Mouse (Mus musculus): ENCODE results near the gene Slc4a7. TPM values are rescaled to one million over a fixed set of nuclear protein-coding genes. Genes with fewer than 3 reads are reported as not detected.

The Slc4a7 gene
- polyA plus RNA-seq, 1 experiment from 2014 or later, result 13.3 TPM

DNA sequence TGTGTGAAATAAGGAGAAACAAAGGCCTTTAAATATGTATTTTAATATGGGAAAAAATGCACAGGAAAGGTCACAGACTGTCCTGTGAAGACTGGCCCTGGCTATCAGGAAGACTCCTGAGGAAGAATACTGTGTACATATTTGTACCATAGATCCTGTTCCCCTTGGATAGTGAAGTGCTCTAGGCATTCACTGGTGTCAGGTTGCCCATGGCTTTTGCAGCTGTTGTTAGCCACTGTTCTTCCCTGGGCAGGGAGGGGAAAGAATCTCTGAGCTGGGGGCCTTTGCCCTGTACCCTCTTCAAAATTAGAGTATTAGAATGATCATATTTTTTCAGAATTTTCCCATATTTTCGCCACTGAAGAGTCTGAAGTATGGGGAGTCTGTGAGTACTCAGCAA, 131.4 kb downstream of the Slc4a7 start:
- ATAC-seq (ENCODE audit: low FRiP score, low TSS enrichment), result no peak
- no peak overlapping the region for H3K9ac ChIP-seq (replicated peaks; ENCODE audit: low read length)
- H3K9me3 ChIP-seq (ENCODE audit: low read length), result no peaks in the 10 kb centered on the region
- WGBS, result 76% methylated on average over 1 of the region's 1 CpGs
- no peak overlapping the region for H3K4me3 ChIP-seq (ENCODE audit: low read length)
- no peak overlapping the region for H3K4me2 ChIP-seq (replicated peaks; ENCODE audit: low read depth, low read length)
- H3K27me3 ChIP-seq (ENCODE audit: insufficient read depth, low read length), result no peaks in the 10 kb centered on the region
- H3K4me1 ChIP-seq (ENCODE audit: insufficient read depth, low read length), result no peaks in the 10 kb centered on the region
- H3K27ac ChIP-seq (ENCODE audit: low read length), result no peak overlapping the region
- no peaks in the 10 kb centered on the region for H3K36me3 ChIP-seq (ENCODE audit: insufficient read depth, low read length)

DNA sequence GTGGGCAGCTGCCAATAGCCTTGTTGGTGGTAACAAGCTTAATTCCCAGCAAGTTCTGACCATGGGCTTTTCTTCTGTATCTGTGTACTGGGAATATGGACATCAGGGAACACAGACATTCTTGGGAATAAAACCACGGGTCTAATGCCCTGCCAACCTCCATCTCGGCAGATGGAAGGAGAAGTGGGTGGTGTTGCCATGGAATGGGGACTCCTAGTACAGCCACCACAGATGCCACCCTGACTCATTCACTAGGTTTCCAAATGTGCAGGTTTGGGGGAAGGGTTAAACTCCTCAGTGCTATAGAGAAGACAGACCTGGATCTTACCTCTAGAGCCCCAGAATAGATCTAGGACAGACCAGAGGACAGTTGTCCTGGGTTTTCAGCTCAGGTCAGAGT, 132.2 kb downstream of the Slc4a7 start:
- Histone ChIP-seq H3K27ac (ENCODE audit: low read length) (no peak overlapping the region), H3K4me1 (ENCODE audit: insufficient read depth, low read length) (no peaks in the 10 kb centered on the region), H3K27me3 (ENCODE audit: insufficient read depth, low read length) (no peaks in the 10 kb centered on the region), H3K4me2 (replicated peaks; ENCODE audit: low read depth, low read length) (no peak overlapping the region), H3K36me3 (ENCODE audit: insufficient read depth, low read length) (no peaks in the 10 kb centered on the region), H3K9ac (replicated peaks; ENCODE audit: low read length) (no peak overlapping the region), H3K9me3 (ENCODE audit: low read length) (no peaks in the 10 kb centered on the region), H3K4me3 (ENCODE audit: low read length) (no peak overlapping the region)
- ATAC-seq (ENCODE audit: low FRiP score, low TSS enrichment), result no peak
- WGBS, result 89% methylated on average over 2 of the region's 2 CpGs

DNA sequence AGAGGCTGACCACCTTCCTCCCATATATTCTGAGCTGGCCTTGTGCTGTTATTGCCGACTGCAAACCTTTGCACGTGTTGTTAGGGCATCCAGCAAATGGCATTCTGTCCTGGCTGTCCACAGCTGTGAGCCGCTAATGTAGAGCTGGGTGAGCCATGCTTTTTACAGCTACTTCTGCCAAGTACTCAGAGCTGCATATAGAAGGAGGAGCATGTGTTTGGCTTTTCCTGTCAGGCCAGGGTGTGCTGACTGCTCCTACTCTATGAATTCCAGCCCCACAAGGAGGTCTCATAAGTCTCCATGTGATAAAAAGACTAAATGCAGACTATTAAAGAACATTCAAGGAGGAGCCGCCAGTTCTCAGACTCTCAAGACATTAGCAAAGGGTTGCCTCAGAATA, 135.5 kb downstream of the Slc4a7 start:
- H3K4me3 ChIP-seq (ENCODE audit: low read length), result no peak overlapping the region
- no peaks in the 10 kb centered on the region for H3K36me3 ChIP-seq (ENCODE audit: insufficient read depth, low read length)
- WGBS, result 55% methylated on average over 4 of the region's 4 CpGs
- no peak overlapping the region for H3K27ac ChIP-seq (ENCODE audit: low read length)
- ATAC-seq (ENCODE audit: low FRiP score, low TSS enrichment), result no peak
- H3K4me2 ChIP-seq (replicated peaks; ENCODE audit: low read depth, low read length), result no peak overlapping the region
- no peaks in the 10 kb centered on the region for H3K27me3 ChIP-seq (ENCODE audit: insufficient read depth, low read length)
- H3K9ac ChIP-seq (replicated peaks; ENCODE audit: low read length), result no peak overlapping the region
- H3K9me3 ChIP-seq (ENCODE audit: low read length), result no peaks in the 10 kb centered on the region
- H3K4me1 ChIP-seq (ENCODE audit: insufficient read depth, low read length), result no peaks in the 10 kb centered on the region

DNA sequence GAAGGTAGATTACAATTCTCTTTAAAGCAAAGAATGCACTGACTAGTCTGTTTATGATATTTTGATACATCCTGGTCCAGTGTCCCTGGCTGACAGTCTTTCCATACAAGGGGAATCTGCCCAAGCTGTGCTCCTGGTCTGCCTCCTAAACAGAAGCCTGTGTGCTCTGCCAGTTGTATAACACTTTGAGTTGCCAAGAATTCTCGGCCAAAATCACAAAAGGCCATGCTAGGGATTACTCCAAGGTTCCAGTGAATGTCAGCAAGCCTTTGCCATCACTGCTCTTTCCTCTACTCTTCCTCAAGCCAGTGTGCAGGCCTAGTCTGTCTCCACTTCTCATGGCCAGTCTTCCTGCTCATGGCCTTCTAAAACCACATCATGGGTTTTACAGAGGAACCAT, 136.0 kb downstream of the Slc4a7 start:
- no peak for ATAC-seq (ENCODE audit: low FRiP score, low TSS enrichment)
- Histone ChIP-seq H3K9ac (replicated peaks; ENCODE audit: low read length) (no peak overlapping the region), H3K4me3 (ENCODE audit: low read length) (no peak overlapping the region), H3K27ac (ENCODE audit: low read length) (no peak overlapping the region), H3K4me2 (replicated peaks; ENCODE audit: low read depth, low read length) (no peak overlapping the region), H3K36me3 (ENCODE audit: insufficient read depth, low read length) (no peaks in the 10 kb centered on the region), H3K9me3 (ENCODE audit: low read length) (no peaks in the 10 kb centered on the region), H3K27me3 (ENCODE audit: insufficient read depth, low read length) (no peaks in the 10 kb centered on the region), H3K4me1 (ENCODE audit: insufficient read depth, low read length) (no peaks in the 10 kb centered on the region)
- 59% methylated on average over 1 of the region's 1 CpGs for WGBS

DNA sequence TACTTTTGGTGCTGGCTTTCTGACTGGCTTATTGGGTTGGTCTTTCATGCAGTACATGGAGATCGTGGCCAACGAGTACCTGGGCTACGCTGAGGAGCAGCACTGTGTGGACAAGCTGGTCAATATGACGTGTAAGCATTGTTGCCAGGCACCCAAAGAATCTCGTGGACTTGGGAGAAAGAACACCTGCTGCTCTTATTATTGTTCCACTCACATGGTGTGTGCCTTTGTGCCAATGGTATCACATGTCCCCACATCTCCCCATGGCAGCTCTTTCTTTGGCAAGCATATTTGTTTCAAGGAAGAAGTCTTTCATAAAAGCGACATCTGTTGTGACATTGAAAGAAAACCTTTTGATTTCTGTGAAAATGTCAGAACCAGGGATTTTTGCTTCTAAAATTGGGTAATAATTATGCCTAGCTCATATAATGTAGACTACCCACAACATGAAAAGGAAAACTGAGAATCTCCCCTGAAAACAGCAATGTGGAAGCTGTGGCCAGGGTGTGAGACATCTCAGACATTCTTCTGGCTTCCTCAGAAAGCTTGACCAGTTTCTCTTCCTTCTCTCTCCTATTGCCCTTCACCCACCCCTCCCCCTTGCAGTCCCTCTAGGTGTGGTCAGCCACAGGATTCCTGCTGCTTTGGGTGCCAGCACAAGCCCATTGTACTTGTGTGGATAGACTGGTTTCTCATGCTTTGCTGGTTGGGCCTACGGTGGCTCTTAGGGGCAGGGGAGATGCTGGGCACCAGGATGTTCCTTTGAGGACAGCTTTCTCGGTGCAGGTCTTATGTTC, 140.9 kb downstream of the Slc4a7 start:
- Histone ChIP-seq H3K36me3 (ENCODE audit: insufficient read depth, low read length) (no peaks in the 10 kb centered on the region), H3K4me2 (replicated peaks; ENCODE audit: low read depth, low read length) (no peak overlapping the region), H3K9me3 (ENCODE audit: low read length) (no peaks in the 10 kb centered on the region), H3K4me1 (ENCODE audit: insufficient read depth, low read length) (no peaks in the 10 kb centered on the region), H3K27ac (ENCODE audit: low read length) (no peak overlapping the region), H3K4me3 (ENCODE audit: low read length) (no peak overlapping the region), H3K27me3 (ENCODE audit: insufficient read depth, low read length) (no peaks in the 10 kb centered on the region), H3K9ac (replicated peaks; ENCODE audit: low read length) (no peak overlapping the region)
- ATAC-seq (ENCODE audit: low FRiP score, low TSS enrichment), result no peak
- WGBS, result 70% methylated on average over 8 of the region's 8 CpGs

Other genes with a start within 250 kb of the Slc4a7 start
- gene Nek10, start 101.1 kb downstream of the Slc4a7 start, polyA plus RNA-seq (2015; fragmentation: Nextera tagmentation; extraction: Ambion mirVana), result 0.01 TPM in 1 of 2 replicates, not detected in the other